Mouse (Mus musculus) left cerebral cortex, adult 9 months (tissue): ENCODE data around the gene Zfp933.
"Not testable (repeated sequence)": the region's sequence is repeated elsewhere in the genome, so short reads cannot be mapped to it uniquely, and the experiment has no call there.

Source experiments
- DNase-seq, 2 experiments: peaks; one replicate each; pipeline ENCODE4 v3.0.0; 2022; ENCODE audit warnings: low spot score in 2 of 2

Zfp933 gene

DNA sequence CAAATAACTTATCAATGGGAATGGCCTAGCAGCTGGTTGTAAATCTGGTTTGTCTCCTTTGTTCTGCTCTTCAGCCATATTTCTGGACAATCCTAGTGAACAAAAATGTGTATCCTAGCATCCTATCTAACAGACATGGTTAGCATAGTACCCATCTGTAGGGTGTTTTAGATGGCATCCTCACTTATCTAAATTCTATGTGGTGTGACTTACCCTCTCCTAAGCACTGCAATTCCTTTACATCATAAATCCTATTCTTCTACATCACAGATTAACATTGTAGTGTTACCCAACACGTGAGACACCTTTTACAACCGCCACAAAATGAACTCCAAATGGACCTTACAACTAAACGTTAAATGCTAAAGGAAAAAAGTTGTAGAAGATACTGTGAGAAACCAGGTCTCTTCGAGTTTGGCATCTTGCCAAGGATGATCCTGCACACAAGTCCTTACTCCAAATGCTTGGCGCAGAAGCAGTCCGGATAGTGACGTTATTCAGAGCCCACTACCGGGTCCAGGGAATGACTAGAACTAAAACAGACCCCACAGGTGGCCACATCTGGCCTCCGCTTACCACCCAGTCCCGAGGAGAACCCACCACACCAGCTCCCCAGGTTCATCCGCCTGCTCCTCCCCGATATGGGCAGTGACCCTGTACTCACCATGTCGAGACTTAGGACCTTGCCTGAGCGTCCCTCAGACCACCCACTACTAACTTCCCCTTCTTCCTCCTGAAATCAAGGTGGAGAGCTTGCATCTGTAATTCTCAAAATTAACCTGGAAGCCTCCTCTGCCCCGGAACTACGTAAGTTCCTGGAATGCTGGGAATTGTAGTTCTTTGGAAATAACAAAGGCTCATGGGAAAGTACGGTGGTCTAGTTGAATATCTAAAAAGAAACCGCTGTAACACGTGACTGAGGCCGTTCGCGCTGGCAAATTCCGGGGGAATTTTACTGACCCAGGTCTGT is at the start of gene Zfp933:
TSS of gene Zfp933 (minus strand) at position 753 of the 970 bp plus-strand sequence.
- peak; percentile 79 to 85 for DNase-seq

DNA sequence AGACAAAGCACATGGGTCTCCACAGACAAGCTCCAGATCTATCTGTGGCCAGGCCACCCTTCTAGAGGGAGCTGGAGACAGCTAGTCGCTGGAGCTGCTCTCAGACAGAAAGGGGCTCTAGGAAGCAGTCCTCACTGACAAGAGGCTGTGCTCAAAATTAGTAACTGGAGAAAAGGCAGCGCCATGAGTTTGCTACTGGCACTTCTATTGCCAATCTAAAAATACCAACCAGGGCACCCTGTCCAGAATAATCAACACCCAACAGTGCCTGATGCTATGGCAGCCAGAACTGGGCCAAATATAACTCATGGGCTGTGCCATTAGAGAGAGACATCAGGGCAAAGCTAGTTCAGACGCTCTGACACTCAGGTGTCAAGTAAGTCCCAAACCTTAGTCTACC is 49.2 kb upstream of the Zfp933 start:
- no peak for DNase-seq

DNA sequence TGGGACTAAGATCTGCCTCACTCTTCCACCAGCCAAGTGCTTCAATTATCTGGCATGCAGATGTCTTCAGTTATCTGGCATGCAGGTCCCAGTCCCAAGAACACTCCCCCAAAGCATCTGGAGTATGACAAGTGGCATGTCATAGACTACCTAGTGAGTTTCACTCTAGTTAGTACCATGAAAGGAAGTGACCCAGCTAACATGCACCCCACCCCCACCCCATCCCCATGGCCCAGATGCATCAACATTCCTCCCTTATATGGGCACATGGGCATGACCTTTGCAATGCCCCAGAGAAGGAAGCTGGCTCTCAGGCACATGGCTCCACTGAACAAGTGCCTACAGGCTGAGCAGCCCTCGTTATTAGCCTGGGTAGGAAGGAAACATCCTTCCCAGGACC is 48.2 kb upstream of the Zfp933 start:
- no peak for DNase-seq

DNA sequence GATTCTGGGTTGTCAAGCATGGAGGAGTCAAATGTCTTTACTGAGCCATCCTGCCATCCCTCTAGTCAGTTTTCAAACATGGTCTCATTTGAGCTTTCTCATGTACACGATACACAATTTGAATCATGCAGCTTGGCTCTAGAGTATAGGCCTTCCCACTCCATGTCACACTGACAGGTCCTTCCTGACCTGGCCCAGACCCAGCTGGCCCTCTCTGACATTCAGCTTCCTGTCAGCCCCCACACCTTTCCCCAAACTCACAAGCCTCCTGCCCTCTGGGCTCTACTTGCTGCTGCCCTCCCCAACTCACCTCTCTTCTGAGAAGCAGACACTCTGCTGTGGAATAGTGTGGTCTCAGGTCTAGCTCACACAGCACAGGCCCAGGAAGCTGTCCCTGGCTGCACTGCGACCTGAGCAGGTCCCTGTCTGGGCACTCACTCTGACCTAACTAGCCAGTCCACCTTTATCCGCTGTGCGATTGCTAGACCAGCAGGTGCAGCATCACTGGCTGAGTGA is 47.7 kb upstream of the Zfp933 start:
- no peak for DNase-seq

DNA sequence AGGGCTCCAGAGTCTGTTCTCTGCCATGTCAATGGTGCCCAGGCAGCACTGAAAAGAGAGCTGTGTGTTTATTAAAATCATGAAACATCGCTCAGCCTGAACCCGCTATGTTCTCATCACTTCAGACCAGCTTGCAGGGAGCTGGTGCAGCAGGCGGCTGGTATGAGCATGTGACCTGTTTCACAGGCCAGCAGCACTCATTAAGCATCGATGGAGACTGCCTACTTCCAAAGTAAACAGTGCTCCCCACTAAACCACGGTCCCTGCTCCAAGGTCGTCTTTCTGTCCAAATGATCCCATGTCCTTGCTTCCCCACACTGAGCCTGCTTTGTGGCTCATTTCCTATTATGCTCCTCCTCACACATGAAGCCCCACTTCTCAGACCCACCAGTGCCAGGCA is 42.2 kb upstream of the Zfp933 start:
- no peak for DNase-seq

DNA sequence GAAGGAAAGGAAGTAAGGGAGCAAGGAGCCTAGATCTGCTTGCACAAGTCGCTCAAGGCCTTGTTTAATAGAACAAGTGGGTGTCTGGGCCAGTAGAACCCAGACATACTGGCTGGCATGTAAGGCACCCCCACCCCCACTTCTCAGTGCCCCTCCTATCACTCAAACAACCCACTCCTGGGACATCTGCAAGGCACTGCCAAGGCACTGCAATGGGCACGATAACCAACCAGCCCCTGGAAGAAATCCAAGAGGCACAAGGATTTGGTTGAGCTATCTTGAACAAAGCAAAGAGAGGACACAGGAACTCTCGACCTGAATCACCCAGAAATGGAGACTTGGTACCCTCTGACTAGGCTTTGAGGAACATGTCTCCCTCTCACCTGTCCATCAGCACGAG is 40.1 kb upstream of the Zfp933 start:
- no peak for DNase-seq

DNA sequence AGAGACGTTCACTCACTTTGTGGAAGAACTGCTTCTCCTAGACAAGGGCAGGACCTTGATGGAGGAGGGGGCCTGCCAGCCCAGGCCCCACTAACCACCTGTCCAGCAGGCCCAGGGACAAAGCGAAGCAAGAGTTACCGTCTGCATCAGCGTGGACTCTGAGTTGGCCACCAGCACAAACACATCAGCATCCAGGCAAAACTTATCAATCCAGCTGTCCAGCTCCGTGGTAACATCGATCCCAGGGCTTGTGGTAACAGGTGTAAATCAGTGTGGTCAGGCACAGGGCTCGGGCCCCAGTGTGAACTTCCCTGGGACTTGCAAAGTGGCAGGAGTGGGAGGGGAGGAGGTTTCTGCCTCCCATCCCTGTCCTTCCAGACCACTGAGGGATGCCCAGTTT is 39.1 kb upstream of the Zfp933 start:
- DNase-seq = no peak

DNA sequence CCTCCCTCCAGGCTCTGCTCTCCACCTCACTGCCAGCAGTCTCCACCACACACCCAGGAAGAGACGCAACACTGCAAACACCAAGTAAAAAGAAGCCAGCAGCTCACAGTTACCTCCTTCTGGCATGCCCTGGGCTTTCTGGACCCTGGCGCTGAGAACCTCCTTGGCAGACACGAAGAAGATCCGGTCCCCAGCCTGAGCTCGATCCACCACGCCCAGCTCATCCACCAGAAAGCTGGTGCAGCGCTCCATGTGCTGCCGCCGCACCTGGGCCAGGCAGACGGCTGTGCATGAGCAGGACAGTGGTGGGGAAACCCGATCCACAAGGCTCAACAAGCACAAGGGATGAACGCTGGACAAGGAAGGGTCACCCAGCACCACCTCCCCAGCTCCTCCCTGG is 38.0 kb upstream of the Zfp933 start:
- no peak for DNase-seq

DNA sequence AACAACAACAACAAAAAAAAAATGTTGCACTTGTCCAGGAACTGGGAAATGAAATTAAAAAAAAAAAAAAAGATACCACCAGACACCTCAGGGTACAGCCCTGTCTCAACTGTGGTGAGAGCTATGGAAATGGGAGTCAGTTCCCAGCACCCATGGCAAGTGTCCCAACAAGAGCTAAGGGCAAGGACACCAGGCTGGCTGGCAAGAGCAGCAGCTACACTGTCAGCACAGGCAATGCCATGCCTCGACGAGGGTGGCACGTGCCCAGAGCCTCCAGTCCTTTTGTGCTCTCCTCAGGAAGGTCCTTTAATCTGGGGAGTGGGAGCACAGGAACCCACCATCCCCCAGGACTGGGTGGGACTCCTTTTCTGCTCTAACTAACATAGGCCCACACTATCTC is 36.0 kb upstream of the Zfp933 start:
- DNase-seq = no peak

DNA sequence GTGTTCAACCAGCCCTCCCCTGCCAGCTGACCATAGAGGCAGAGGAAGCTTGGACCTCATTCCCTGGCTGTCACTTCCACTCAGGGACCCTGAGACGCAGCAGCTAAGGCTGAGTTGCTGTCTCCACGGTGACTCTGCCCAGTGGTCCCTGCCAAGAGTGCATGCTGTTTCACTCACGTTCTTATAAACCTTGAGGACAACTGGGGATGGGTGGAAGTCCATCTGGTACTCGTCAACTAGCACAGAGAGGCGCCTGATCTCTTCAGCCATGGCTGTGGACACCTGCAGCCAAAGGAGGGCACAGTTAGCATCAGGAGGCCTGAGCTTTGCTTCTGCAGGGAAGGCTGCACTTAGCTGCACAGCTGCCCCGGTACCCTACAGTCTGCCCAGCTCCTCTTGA is 34.9 kb upstream of the Zfp933 start:
- no peak for DNase-seq

DNA sequence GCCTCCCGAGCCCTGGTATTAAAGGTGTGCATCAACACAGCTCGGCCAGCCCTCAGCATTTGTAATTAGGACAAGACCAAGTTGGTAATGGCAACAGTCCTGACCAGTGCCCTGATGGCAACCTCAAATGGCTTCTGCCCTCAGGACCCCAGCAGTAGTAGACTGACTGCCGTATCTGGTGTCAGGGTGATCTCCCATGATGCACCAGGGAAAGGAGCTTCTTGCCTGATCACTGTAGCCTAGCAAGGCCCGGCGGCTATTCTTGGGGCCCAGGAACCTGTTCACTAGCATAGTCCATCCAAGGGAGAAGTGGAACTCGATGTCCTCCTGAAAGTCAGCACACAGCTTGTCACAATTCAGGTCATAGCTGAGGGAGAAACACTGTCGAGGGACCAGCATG is 33.6 kb upstream of the Zfp933 start:
- no peak for DNase-seq

DNA sequence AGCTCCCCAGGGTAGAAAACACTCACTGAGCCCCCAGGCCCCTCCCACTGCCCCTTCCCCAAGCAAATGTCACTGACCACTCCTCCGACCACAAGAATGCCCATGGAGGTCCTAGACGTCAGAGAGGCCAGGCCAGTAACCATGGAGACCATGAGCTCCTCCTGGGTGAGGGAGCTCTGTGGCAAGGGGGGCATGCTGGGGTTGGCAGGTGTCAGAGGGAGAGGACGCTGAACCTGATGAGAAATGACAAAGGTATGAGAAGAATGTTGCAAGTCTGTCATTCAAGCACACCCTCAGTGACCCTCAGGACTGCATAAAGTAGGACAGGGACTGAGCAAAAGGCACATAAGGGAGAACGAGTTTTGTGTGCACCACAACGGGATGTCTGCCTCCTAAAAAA is 31.7 kb upstream of the Zfp933 start:
- no peak for DNase-seq

DNA sequence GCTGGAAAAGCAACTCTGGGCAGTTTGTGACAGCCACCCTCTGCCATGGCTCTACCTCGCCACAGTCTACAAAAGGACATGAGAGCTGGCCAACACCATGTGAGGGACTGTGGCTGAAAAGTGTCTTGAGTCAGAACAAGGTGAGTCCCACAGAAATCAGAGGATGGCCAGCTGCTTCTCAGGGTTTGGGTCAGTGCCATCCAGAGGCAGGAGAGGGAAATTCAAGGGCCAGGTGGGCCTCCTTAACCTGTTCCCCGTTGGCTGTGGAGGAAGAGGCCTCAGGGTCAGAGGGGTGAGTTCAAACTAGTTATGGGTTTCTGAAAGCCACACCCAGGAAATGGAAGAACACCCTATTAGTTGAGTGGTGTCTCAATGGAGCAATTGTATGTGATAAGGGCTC is 31.3 kb upstream of the Zfp933 start:
- no peak for DNase-seq

DNA sequence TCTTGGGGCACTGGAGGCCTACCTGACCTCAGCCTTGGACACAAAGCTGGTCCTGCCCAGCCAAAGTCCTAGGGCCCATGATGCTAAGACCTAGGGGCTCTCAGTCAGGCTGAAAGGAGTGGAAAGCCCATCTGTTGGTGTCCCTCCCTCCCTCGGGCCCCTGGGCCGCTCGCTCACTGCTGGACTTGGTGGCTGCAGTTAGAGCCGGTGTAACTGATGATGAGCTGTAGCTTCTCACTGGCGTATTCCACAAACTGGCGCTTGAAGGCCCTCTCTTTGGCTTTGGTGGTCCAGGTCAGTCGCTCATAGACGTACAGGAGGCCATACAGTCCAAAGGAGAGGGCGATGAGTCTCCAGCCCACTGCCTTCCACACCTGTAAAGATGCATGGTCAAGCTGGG is 30.4 kb upstream of the Zfp933 start:
- no peak for DNase-seq

DNA sequence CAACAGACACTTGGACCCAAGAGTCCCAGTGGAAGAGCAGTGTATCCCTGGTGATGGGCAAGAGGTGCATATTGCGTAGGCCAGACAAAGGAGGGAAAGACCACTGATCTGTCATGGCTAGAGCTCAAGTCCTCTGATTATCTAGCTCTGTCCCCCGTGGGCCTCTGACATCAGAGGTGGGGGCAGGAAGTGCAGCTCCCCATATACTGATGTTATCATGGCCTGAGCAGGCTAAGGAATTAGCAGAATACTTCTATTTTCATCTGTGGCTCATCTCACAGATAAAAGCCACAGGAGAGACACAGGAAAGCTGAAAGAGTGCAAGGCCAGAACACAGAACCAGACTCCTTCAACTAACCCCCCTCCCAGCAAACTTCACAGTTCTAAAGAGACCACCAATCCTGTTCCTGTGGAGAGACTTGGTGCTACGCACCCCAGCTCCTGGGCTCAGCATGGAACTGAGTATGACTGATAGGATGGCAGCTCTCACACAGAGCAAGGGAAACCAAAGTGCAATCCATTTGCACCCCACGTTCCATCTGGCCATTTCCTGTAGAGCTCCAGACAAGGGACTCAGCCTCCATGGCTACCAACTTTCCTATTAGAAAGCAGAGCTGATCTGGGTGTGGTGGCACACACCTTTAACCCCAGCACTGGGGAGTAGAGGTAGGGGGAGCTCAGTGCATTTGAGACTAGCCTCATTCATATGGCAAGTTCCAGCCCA is 27.8 kb upstream of the Zfp933 start:
- no peak for DNase-seq

DNA sequence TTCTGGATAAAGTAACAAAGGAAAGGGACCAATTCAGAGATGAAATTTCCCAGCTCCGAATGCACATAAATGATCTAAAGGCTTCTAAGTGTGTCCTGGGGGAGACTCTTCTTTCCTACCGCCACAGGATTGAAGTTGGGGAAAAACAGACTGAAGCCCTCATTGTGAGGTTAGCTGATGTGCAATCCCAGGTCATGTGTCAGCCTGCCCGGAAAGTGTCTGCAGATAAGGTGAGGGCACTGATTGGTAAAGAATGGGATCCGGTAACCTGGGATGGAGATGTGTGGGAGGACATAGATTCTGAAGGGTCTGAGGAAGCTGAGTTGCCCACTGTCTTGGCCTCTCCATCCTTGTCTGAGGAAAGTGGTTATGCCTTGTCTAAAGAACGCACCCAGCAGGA is 21.1 kb upstream of the Zfp933 start:
- DNase-seq = no peak

DNA sequence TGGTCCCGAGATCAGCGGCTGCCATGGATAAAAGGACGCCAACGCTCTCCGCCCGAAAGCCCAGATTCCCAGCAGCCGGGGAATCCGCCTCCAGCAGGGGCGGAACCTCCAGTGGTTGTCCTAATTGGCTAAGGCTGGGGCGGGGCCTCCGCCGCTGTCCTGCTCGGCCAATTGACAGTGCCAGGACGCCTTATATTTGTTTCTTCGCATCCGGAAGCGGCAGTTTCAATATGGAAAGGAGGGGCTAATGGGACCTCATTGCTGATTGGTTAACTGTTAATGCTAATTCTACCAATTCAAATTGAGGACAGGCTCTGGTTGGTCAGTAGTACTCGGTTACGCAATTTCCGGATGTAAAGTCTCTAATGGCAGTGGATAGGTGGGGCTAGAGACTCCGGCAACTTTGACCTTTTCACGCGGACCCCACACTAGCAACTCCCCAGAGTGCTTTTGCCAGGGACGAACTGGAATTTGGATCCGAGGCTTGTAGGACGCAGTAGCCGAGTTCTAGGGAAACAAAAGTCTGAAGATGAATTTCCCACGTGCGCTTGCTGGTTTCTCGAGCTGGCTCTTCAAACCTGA is 20.4 kb upstream of the Zfp933 start, which contains the start of the genes Miip and Fv1:
TSS of gene Miip (minus strand) at position 367 of the 582 bp plus-strand sequence.
TSS of gene Fv1 (plus strand) at position 530 of the 582 bp plus-strand sequence.
- peak; percentile 98 for DNase-seq

DNA sequence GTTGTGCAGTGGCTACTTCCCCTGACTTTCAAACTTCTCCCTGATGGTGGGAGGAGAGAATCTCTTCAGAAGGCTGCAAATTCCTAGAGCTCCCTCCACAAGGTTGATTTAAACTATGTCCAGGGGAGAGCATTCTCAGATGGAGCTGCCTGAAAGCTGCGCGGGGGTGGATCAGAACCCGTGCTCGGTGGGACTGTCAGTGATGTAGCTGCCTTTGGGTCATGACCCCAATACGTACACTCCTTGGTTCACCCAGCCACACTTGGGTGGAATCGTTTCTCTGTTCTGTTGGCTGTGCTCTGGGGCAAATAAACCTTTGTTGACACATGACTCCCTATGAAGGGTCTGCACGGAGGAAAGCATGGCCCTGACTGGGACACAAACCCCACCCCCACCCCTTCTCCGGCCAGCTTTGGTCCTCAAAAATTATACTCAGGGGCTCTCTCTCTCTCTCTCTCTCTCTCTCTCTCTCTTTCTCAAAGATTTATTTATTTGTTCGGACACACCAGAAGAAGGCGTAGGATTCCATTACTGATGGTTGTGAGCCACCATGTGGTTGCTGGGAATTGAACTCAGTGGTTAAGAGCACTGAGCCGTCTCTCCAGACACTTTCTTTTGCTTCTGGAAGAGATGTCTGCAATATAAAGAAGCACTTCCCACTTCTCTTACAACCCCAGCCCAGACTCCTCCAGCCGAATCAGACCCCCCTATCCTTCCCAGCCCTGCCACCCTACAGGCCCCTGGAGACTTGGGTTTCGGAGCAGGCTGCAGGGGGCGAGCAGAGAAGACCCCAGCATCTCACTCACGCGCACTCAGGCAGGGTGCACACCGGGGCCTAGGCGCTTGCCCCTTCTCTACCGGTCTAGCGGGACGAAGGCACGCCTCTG is 19.6 kb upstream of the Zfp933 start:
- DNase-seq = no peak

DNA sequence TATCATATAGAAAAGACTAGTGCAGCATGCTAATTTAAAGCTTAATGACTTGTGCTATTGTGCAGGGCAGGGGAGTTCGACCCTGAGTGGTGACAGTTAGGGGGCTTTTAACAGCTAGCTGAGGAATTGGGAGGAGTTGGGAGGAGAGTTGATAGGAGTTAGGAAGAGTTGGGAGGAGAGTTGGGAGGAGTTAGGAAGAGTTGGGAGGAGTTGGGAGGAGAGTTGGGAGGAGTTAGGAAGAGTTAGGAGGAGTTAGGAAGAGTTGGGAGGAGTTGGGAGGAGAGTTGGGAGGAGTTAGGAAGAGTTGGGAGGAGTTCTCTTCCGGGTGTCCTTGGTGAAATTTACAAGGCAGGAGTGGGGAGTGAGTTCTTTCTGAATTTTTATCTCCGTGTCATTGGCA is 18.6 kb upstream of the Zfp933 start:
- DNase-seq = not testable (repeated sequence)

DNA sequence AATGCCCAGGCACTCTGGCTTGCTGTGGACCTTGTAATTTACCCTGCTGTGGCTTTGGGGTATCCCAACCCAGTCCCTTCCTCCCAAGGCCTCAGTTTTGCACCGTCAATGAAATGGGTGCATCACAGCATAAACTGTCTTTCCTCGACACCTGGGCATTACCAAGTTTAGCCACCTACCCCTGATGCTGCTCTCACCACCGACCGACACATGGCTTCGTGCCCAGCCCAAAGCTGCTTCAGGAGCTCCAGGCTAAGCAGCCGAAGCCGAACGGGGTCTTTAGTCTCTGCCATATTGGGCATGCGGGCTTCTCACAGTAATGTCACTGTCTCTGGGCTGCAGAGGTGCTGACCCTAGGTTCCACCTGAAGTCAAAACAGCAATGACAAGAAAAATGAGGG is 17.9 kb upstream of the Zfp933 start:
- DNase-seq = no peak

DNA sequence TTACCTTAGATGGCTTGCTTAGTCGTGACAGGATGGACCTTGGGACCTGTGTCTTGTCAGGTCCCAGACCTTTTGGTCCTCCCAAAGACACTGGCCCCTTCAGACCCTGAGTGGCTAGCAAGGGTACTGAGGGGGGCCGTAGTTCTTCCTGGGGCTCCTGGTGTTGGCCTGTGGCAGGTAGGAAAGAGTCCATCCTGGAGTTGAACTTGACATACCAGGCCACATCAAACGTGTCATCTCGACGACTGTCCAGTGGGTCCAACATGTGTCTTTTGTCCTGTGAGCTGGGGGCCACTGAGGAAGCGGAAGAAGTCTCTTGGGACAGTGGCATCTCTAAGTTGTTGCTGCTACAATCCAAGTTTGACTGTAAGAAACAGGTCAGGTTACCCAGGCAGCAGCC is 17.5 kb upstream of the Zfp933 start:
- no peak for DNase-seq
